Mouse (Mus musculus) heart, adult 2 months (tissue): ENCODE measurements at regions not wholly inside any gene's neighbourhood (a gene's known extent, or its start where the extent isn't known, plus 50 kb on each side); places are given as distances from the start of the nearest gene placed in this dataset.

Source experiments
- CTCF ChIP-seq: fragments of 200-600 bp; IDR thresholded peaks from 2 replicates; pipeline ENCODE4 v1.8.1; 2022; ENCODE audit warnings: antibody characterized with exemption, mild to moderate bottlenecking, moderate library complexity
- EP300 ChIP-seq: fragments of 200-500 bp; IDR thresholded peaks from 2 replicates; pipeline ENCODE4 v1.6.1; 2011; ENCODE audit warnings: low read depth, low read length, control low read depth; ENCODE audit not compliant: insufficient read depth
- POLR2A ChIP-seq: fragments of 200-500 bp; IDR thresholded peaks from 2 replicates; pipeline ENCODE4 v1.6.1; 2011; ENCODE audit warnings: mild to moderate bottlenecking, low read depth, low read length, control low read depth; ENCODE audit not compliant: insufficient read depth

- TF ChIP-seq CTCF (no peak), POLR2A (0 out of 2 replicates have a peak, but pooled peaks have one; percentile 36), EP300 (peak; percentile 43; the same call in 1 of the 2 replicates)
Observed at GRCm38 (mm10) chr3:37838896-37839295, 114.6 kb upstream of the Gm5148 start.
